Mouse (Mus musculus): Measurements from ENCODE around the gene March10.

The March10 gene

GRCm38 (mm10) chr11:105356301-105356700 is 100.2 kb downstream of the March10 start:
- DNase-seq (ENCODE audit: inconsistent age in 2 of 2, low spot score in 1 of 2) = no peak

GRCm38 (mm10) chr11:105353891-105354280 is 102.6 kb downstream of the March10 start:
- DNase-seq (ENCODE audit: inconsistent age in 2 of 2, low spot score in 1 of 2) = no peak

- peak; percentile 63 to 80 for DNase-seq (ENCODE audit: inconsistent age in 2 of 2, low spot score in 1 of 2)
These were observed 103.3 kb downstream of the March10 start for GRCm38 (mm10) chr11:105352954-105353890.

- no peak for DNase-seq (ENCODE audit: inconsistent age in 2 of 2, low spot score in 1 of 2)
These were observed 104.4 kb downstream of the March10 start for GRCm38 (mm10) chr11:105352152-105352551.

GRCm38 (mm10) chr11:105350643-105351042 is 105.9 kb downstream of the March10 start:
- no peak for DNase-seq (ENCODE audit: inconsistent age in 2 of 2, low spot score in 1 of 2)

- DNase-seq (ENCODE audit: inconsistent age in 2 of 2, low spot score in 1 of 2) = no peak
These were observed 106.7 kb downstream of the March10 start for GRCm38 (mm10) chr11:105349780-105350324.

GRCm38 (mm10) chr11:105348495-105348982 is 108.0 kb downstream of the March10 start:
- no peak for DNase-seq (ENCODE audit: inconsistent age in 2 of 2, low spot score in 1 of 2)

- peak; percentile 76 to 92 for DNase-seq (ENCODE audit: inconsistent age in 2 of 2, low spot score in 1 of 2)
These were observed 109.1 kb downstream of the March10 start for GRCm38 (mm10) chr11:105347162-105348161.

- peak in 1 of 2 experiments; percentile 56 for DNase-seq (ENCODE audit: inconsistent age in 2 of 2, low spot score in 1 of 2)
These were observed 111.3 kb downstream of the March10 start for GRCm38 (mm10) chr11:105345284-105345683.

GRCm38 (mm10) chr11:105338596-105339390 is 117.7 kb downstream of the March10 start:
- no peak for DNase-seq (ENCODE audit: inconsistent age in 2 of 2, low spot score in 1 of 2)

- no peak for DNase-seq (ENCODE audit: inconsistent age in 2 of 2, low spot score in 1 of 2)
These were observed 122.5 kb downstream of the March10 start for GRCm38 (mm10) chr11:105333867-105334670.

- peak; percentile 40 to 79 for DNase-seq (ENCODE audit: inconsistent age in 2 of 2, low spot score in 1 of 2)
These were observed 124.1 kb downstream of the March10 start for GRCm38 (mm10) chr11:105332468-105332867.

GRCm38 (mm10) chr11:105331732-105332131 is 124.8 kb downstream of the March10 start:
- DNase-seq (ENCODE audit: inconsistent age in 2 of 2, low spot score in 1 of 2) = peak; percentile 58 to 83

- no peak for DNase-seq (ENCODE audit: inconsistent age in 2 of 2, low spot score in 1 of 2)
These were observed 125.4 kb downstream of the March10 start for GRCm38 (mm10) chr11:105331129-105331528.

- no peak for DNase-seq (ENCODE audit: inconsistent age in 2 of 2, low spot score in 1 of 2)
These were observed 126.6 kb downstream of the March10 start for GRCm38 (mm10) chr11:105329962-105330361.

- no peak for DNase-seq (ENCODE audit: inconsistent age in 2 of 2, low spot score in 1 of 2)
These were observed 129.4 kb downstream of the March10 start for GRCm38 (mm10) chr11:105327101-105327500.

GRCm38 (mm10) chr11:105323530-105323929 is 133.0 kb downstream of the March10 start:
- no peak for DNase-seq (ENCODE audit: inconsistent age in 2 of 2, low spot score in 1 of 2)

GRCm38 (mm10) chr11:105321090-105321489 is 135.4 kb downstream of the March10 start:
- DNase-seq (ENCODE audit: inconsistent age in 2 of 2, low spot score in 1 of 2) = no peak

- no peak for DNase-seq (ENCODE audit: inconsistent age in 2 of 2, low spot score in 1 of 2)
These were observed 138.8 kb downstream of the March10 start for GRCm38 (mm10) chr11:105317769-105318168.

Data from adrenal gland, adult (tissue).